In genomic region chr10:24444572-24444971, GRCm38 (mm10) we compare ENCODE assay signal across 14 mouse cellular contexts.
DNase-seq lines count a peak whose midpoint lies in the region; ATAC-seq and TF ChIP-seq lines count a peak whose summit lies in the region.
"Had no signal": no experiment of that assay in that cellular context is flagged by ENCODE, and none has a peak within 500 bp of the region (broad histone marks: within the 10 kb centered on the region; RNA-seq: fewer than 3 reads in every experiment).

No protein-coding gene starts in this region.

- H3K27me3 ChIP-seq in heart, embryonic 11.5 days (ENCODE audit: control insufficient read depth, insufficient read depth, low read length) = no peaks in the 10 kb centered on the region
- H3K27me3 ChIP-seq in lung, postnatal 0 days (replicated peaks; ENCODE audit: insufficient read depth, low read length) = no peaks in the 10 kb centered on the region
- H3K27me3 ChIP-seq in neural tube, embryonic 15.5 days (replicated peaks) = no peaks in the 10 kb centered on the region
- H3K27me3 ChIP-seq: limb, embryonic 12.5 days had no signal

- no peaks in the 10 kb centered on the region for H3K9me3 ChIP-seq in heart, embryonic 11.5 days (replicated peaks; ENCODE audit: control insufficient read depth, low read length)
- no peaks in the 10 kb centered on the region for H3K9me3 ChIP-seq in lung, postnatal 0 days (ENCODE audit: low read length)
- H3K9me3 ChIP-seq in neural tube, embryonic 15.5 days (replicated peaks) = no peaks in the 10 kb centered on the region
- H3K9me3 ChIP-seq: limb, embryonic 12.5 days had no signal

- ATAC-seq in heart, embryonic 11.5 days (replicated peaks; ENCODE audit: insufficient number of reproducible peaks, low FRiP score, low TSS enrichment) = no peak
- ATAC-seq in lung, postnatal 0 days = no peak
- no peak for ATAC-seq in neural tube, embryonic 15.5 days (ENCODE audit: low FRiP score)
- ATAC-seq: CD4-positive, CD25-positive, alpha-beta regulatory T cell, adult 4 months; forebrain, embryonic 14.5 days had no signal

- peaks cover 27% of the 10 kb centered on the region for H3K4me1 ChIP-seq in heart, embryonic 11.5 days (ENCODE audit: control insufficient read depth, insufficient read depth, low read length)
- H3K4me1 ChIP-seq in lung, postnatal 0 days (ENCODE audit: insufficient read depth, low read depth, low read length) = no peaks in the 10 kb centered on the region; the same call in 1 of the 2 replicates
- no peaks in the 10 kb centered on the region for H3K4me1 ChIP-seq in neural tube, embryonic 15.5 days
- H3K4me1 ChIP-seq: limb, embryonic 12.5 days had no signal

- DNase-seq in kidney, postnatal 36 days = peak; percentile 12 to 23
- no peak for DNase-seq in kidney, adult 18-20 months
- DNase-seq in brain, embryonic 14.5 days (ENCODE audit: low read depth) = peak; percentile 22
- peak; percentile 20 for DNase-seq in lung, postnatal 0 days (ENCODE audit: low spot score)
- DNase-seq in urinary bladder, postnatal 4 days (ENCODE audit: low spot score in 2 of 2) = no peak
- DNase-seq: adrenal gland, postnatal 25 days; cerebellum, postnatal 10 days; embryo, embryonic 11 days had no signal

- TF ChIP-seq EP300 in lung, postnatal 0 days (IDR thresholded peaks at IDR 0.05) = no peak

- H3K4me3 ChIP-seq in heart, embryonic 11.5 days (ENCODE audit: low read depth, low read length) = no peak overlapping the region
- H3K4me3 ChIP-seq in lung, postnatal 0 days (ENCODE audit: low read depth, low read length) = no peak overlapping the region
- no peak overlapping the region for H3K4me3 ChIP-seq in neural tube, embryonic 15.5 days (replicated peaks)
- H3K4me3 ChIP-seq: limb, embryonic 12.5 days had no signal

- H3K27ac ChIP-seq in heart, embryonic 11.5 days (ENCODE audit: low read depth, low read length) = peak overlapping the region; percentile 1; the same call in 1 of the 2 replicates
- 0 out of 2 replicates have a peak overlapping the region, but pooled peaks have one; percentile 23 for H3K27ac ChIP-seq in lung, postnatal 0 days (ENCODE audit: low read length)
- H3K27ac ChIP-seq in neural tube, embryonic 15.5 days (replicated peaks) = no peak overlapping the region
- H3K27ac ChIP-seq: limb, embryonic 12.5 days had no signal

- no peak for TF ChIP-seq POLR2A in brain, embryonic 14.5 days (IDR thresholded peaks at IDR 0.05; ENCODE audit: borderline replicate concordance, extremely low read depth, insufficient read depth, insufficient read length, poor library complexity, severe bottlenecking)

- no peak for TF ChIP-seq CTCF in brain, embryonic 14.5 days (IDR thresholded peaks at IDR 0.05; ENCODE audit: borderline replicate concordance, extremely low read depth, insufficient read depth, insufficient read length)
- no peak for TF ChIP-seq CTCF in lung, postnatal 0 days (IDR thresholded peaks at IDR 0.05)

- H3K36me3 ChIP-seq in heart, embryonic 11.5 days (ENCODE audit: control insufficient read depth, insufficient read depth, low read length) = no peaks in the 10 kb centered on the region
- H3K36me3 ChIP-seq in lung, postnatal 0 days (ENCODE audit: insufficient read depth, low read length) = no peaks in the 10 kb centered on the region
- no peaks in the 10 kb centered on the region for H3K36me3 ChIP-seq in neural tube, embryonic 15.5 days
- H3K36me3 ChIP-seq: limb, embryonic 12.5 days had no signal

- H3K9ac ChIP-seq in heart, embryonic 11.5 days (ENCODE audit: low read depth, low read length) = no peak overlapping the region
- no peak overlapping the region for H3K9ac ChIP-seq in lung, postnatal 0 days (replicated peaks; ENCODE audit: low read depth)
- H3K9ac ChIP-seq in neural tube, embryonic 15.5 days (replicated peaks) = no peak overlapping the region
- H3K9ac ChIP-seq: limb, embryonic 12.5 days had no signal

- no peak overlapping the region for H3K4me2 ChIP-seq in heart, embryonic 11.5 days
- H3K4me2 ChIP-seq in lung, postnatal 0 days (replicated peaks; ENCODE audit: low read depth, low read length) = no peak overlapping the region
- no peak overlapping the region for H3K4me2 ChIP-seq in neural tube, embryonic 15.5 days
- H3K4me2 ChIP-seq: limb, embryonic 12.5 days; midbrain, embryonic 11.5 days had no signal

- 33% methylated on average over 1 of the region's 1 CpGs for WGBS in heart, embryonic 11.5 days (ENCODE audit: insufficient replicate concordance)
- 27% methylated on average over 1 of the region's 1 CpGs for WGBS in lung, postnatal 0 days
- WGBS in neural tube, embryonic 15.5 days = 53% methylated on average over 1 of the region's 1 CpGs

Comparison
In these comparisons a context has a peak if more than half of its experiments do, and no peak if none do; other contexts are left out.
1. DNase-seq: peak in kidney, postnatal 36 days (2 of 2), brain, embryonic 14.5 days (single experiment) and lung, postnatal 0 days (single experiment); none in kidney, adult 18-20 months (single experiment) and urinary bladder, postnatal 4 days (0 of 2).